Mouse (Mus musculus): Measurements from ENCODE around the gene Gm49601. TPM values are rescaled to one million over a fixed set of nuclear protein-coding genes. Genes with fewer than 3 reads are reported as not detected.

The Gm49601 gene
- total RNA-seq, 4 experiments from 2014 or later = 207 to 234 (median 219) TPM

DNA sequence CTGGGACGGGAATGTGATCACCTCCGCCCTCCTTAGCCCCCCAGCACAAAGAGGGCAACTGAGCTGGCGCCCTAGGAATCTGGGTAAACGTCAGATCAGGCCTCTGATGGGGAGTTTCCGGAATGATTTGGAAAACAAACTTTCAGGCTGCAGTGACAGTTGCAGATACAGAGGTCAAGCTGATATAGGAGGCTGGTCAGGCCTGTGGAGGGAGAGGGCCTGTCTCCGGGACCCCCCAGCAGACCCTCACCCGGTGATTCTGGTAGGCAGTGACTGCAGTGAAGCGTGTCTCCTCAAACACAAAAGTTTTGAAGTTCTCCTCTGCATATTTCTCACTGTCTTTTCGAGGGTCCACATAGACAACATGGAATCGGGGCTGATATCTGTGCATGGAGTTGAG is 43.1 kb downstream of the Gm49601 start:
- no peak for DNase-seq (ENCODE audit: low spot score in 2 of 2)

DNA sequence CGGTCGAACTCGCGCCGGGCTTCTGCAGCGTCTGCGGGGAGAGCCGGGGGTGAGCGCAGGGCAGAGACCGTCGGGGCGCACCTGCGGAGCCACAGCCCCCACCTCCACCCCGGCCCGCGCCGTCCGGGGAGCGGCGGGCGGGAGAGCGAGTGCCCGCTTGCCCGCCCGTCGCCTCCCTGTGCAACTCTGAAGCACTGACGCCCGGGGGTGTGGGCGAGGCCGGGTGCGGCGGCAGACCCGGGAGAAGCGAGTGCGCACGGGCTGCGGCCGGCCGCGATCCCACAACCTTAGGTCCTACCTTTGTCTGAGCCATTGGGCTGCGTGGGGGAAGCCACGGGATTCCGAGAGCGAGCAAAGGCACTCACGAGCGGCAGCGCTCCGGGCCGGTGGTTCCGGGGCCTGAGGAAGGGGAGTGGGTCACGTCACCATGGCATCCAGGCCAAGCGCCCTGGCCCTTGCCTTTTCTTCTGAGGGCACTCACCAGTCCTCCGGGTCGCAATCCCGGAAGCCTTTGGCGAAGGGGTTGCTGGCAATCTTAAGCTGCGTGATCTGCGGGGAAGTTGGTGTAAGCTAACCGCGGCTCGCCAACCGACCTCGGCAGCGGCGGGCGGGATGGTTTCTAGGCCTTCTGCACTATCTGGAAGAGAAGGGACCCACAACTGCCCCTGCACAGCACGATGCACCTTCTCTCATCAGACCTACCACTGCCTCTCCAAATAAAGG is 43.6 kb downstream of the Gm49601 start:
- DNase-seq (ENCODE audit: low spot score in 2 of 2) = no peak

DNA sequence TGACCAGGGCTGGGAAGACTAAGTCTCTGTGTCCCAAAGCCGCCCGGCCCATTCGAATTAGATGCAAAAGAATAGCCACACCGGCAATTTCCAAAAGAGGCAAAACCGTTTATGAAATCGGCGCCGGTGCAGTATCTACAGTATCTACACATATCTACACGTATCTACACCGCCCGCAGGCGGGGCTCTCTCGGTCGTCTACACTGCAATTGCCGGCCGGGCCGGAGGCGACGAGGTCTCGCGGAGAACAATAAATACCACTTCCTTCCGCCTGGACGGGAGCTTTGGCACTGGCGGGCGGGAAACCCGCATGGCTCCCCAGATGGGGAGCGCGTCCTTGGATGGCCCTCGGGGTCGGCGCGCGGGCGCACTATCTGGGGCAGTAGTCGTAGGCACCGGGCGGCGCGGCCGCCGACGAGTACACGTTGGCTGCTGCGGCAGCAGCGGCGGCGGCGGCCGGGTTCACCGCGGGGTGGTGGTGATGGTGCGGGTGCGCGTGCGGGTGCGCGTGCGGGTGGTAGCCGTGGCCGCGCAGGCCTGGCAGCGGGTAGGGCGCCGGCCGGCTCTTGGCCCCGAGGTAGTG is 44.5 kb downstream of the Gm49601 start:
- no peak for DNase-seq (ENCODE audit: low spot score in 2 of 2)

DNA sequence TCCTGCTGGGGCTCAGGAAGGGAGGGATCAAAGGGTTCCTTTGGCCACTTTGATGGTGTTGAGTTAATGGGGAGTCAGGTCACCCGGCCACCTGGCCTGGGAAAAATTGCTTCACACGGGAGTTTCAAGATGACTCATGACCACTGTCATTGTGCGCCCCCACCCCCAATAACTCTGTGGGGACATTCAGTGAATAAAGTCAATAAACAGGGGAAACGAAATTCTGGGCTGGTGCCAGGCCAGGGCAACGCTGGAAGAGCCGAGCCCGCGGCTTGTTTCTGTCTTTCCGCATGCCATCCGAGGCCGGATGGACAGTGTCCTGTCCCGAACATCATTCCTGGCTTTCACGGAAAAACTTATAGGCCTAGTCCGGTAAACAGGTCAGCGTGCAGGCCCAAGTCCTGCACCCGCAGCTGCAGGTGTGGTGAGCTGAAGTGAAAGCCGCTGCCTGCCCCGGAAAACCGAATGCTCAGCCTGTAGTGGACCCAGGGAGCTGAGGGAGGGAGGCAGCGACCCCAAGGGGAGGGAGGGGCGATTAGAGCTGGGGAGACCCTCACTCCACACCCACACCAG is 45.1 kb downstream of the Gm49601 start:
- DNase-seq (ENCODE audit: low spot score in 2 of 2) = no peak

DNA sequence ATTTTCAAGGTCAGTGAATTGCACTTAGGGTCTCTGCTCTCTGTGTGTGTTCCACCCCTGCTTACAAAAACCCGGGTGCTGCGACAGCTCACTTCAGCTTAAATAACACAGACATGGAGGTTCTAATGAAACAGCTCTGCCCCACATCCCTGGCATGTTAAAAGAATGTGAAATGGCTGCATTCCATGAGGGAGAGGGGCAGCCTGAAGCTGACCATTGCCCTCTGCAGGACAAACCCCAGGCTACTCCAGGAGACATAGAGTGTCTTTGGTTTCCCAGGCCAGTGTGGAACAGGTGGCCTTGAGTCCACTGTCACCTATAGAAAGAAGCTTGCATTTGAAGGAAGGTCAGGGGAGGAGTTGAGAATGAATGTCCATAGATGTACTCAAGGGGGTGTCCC is 45.8 kb downstream of the Gm49601 start:
- DNase-seq (ENCODE audit: low spot score in 2 of 2) = no peak

DNA sequence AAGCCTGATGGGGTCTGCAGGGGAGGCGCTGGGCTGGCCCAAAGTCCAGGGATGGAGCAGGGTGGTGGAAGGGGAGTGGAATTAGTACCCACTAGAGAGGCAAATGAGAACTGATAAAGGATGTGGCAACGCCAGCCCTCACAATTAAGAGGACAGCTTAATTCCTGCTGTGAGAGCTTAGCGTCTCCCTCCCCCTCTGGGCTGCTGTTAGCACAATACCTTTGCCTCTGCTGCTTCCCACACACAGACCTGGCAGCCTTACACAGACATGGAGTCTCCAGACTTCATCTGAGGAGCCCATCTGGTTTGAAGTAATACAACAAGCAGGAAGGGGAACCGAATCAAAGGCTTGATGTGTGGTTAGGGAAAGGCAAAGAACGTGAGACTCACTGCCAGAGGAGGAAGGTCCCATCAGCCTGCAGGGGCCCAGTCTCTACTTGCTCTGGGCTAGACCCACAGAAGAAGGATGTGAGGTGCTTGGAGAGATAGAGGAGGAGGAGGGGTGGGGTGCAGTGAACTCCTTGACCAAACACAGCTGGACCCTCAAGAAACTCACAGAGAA is 48.5 kb downstream of the Gm49601 start:
- no peak for DNase-seq (ENCODE audit: low spot score in 2 of 2)

DNA sequence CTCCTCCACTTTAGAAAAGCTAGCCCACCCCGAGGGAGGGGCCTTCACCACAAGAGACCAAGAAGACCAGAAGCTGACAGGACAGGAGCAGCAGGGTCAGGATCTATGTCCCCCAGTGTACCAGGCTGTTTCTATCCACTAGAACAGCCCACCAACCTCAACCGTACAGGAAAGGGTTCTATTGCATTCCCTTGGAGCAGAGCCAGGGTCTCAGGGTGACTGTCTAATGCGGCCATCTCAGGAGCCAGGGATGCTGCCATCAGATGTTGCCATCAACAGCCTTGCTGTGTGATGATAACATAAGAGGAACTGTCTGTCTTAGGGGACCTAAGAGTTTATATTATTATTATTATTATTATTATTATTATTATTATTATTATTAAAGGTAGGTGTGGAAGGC is 49.2 kb downstream of the Gm49601 start:
- DNase-seq (ENCODE audit: low spot score in 2 of 2) = no peak

DNA sequence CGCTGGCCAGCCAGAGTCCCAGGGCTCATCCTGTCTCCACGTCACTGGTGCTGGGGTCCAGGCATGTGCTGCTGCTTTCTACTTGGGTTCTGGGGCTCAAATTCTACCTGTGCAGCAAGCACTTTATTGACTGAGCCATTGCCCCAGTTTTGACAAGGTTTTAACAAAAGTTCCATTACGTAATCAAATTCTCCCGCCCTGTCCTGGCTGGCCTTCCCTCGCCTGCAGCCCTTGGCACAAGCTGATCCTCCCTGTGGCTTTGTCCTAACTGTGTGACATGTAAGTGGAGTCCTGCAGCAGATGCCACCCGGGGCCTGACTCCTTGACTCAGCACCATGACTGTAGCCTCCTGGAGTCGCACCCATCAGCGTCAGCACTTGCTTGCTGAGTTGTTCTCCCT is 52.0 kb downstream of the Gm49601 start:
- no peak for DNase-seq (ENCODE audit: low spot score in 2 of 2)

Other genes starting within 250 kb of the Gm49601 start
- 10 to 100 TPM; 16.5 to 22.7 (median 19.1) TPM for gene Txnrd2, start 200.0 kb downstream of the Gm49601 start, total RNA-seq (2022)
- gene Comt, start 199.6 kb downstream of the Gm49601 start, total RNA-seq (2022) = 10 to 100 TPM; 92.9 to 97.2 (median 94.3) TPM
- 1 to 10 TPM; 4.9 to 5.7 (median 5.3) TPM for gene Gnb1l, start 127.7 kb downstream of the Gm49601 start, total RNA-seq (2022)
- 1 to 10 TPM; 6.4 to 7.8 (median 7.6) TPM for gene Rtl10, start 127.5 kb downstream of the Gm49601 start, total RNA-seq (2022)
- 1 to 10 TPM; 1.0 to 2.1 (median 1.6) TPM for gene Tbx1, start 35.8 kb downstream of the Gm49601 start, total RNA-seq (2022)
- 1 to 10 TPM in 1 of 4 experiments, under 1 TPM in 2, not detected in 1; 0.36 to 1.1 (median 0.93) TPM for gene Gp1bb, start 4.0 kb downstream of the Gm49601 start, total RNA-seq (2022)
- gene Sept5, start 3.5 kb upstream of the Gm49601 start, total RNA-seq (2022) = 100 to 1,000 TPM; 759 to 812 (median 777) TPM
- gene Cldn5, start 150.4 kb upstream of the Gm49601 start, total RNA-seq (2022) = 10 to 100 TPM; 33.1 to 37.2 (median 35.2) TPM
- gene Ufd1, start 185.4 kb upstream of the Gm49601 start, total RNA-seq (2022) = 100 to 1,000 TPM; 104 to 118 (median 107) TPM
- 1 to 10 TPM; 2.0 to 2.9 (median 2.2) TPM for gene Cdc45, start 185.6 kb upstream of the Gm49601 start, total RNA-seq (2022)
- 10 to 100 TPM; 23.2 to 29.8 (median 28.6) TPM for gene 2510002D24Rik, start 210.2 kb upstream of the Gm49601 start, total RNA-seq (2022)
- 10 to 100 TPM in 2 of 4 experiments, 1 to 10 TPM in 1, under 1 TPM in 1; 0.88 to 13.3 (median 9.0) TPM for gene Gm28539, start 210.2 kb upstream of the Gm49601 start, total RNA-seq (2022)

Data from left cerebral cortex, adult 8-10 months (tissue).